Mouse (Mus musculus) CH12.LX (cell line): ENCODE data around the gene Med1. TPM values are rescaled to one million over a fixed set of nuclear protein-coding genes. Genes with fewer than 3 reads are reported as not detected.

Experiments used
- DNase-seq: peaks from one replicate; pipeline ENCODE4 v3.0.0-alpha.2; 2013; ENCODE audit errors: extremely low read depth
- H3K27ac ChIP-seq: 2 replicates; pipeline ENCODE4 v1.5.1; 2012; ENCODE audit warnings: low read depth, mild to moderate bottlenecking, control low read depth, moderate library complexity; ENCODE audit not compliant: insufficient read depth
- H3K27me3 ChIP-seq: replicated peaks from 2 replicates; pipeline ENCODE3; 2012; ENCODE audit warnings: inconsistent platforms
- H3K36me3 ChIP-seq, 2 experiments: replicated peaks in 1 of 2; 2 replicates each; pipeline versions ENCODE3 to v1.6.1; 2012; ENCODE audit warnings: inconsistent platforms in 1 of 2, low read length in 1 of 2, mild to moderate bottlenecking in 1 of 2, mixed read lengths in 1 of 2, moderate library complexity in 1 of 2; ENCODE audit not compliant: control insufficient read depth in 1 of 2, insufficient read depth in 1 of 2
- H3K4me1 ChIP-seq, 2 experiments: 2 replicates each; pipeline ENCODE4 v1.6.1; 2012; ENCODE audit warnings: inconsistent platforms in 1 of 2, moderate library complexity in 1 of 2; ENCODE audit not compliant: insufficient read depth in 2 of 2, control insufficient read depth in 1 of 2
- H3K4me2 ChIP-seq: 2 replicates; pipeline ENCODE4 v1.6.1; 2012; ENCODE audit warnings: low read depth, mild to moderate bottlenecking, control low read depth; ENCODE audit not compliant: poor library complexity, insufficient read depth, severe bottlenecking
- H3K4me3 ChIP-seq, 3 experiments: fragments of 150-350 bp in 1 of 3; sonication (generic) in 1 of 3; replicated peaks in 1 of 3; 2 replicates each; pipeline versions ENCODE3 to v1.5.1; 2011 to 2012; ENCODE audit warnings: low read depth in 2 of 3, low read length in 2 of 3, mild to moderate bottlenecking in 2 of 3, moderate library complexity in 2 of 3, control low read depth in 1 of 3, improper control_type of control experiment in 1 of 3, inconsistent platforms in 1 of 3, mixed read lengths in 1 of 3; ENCODE audit not compliant: poor library complexity in 1 of 3
- H3K79me2 ChIP-seq: replicated peaks from 2 replicates; pipeline ENCODE4 v1.6.1; 2012; ENCODE audit warnings: mild to moderate bottlenecking, moderate library complexity; ENCODE audit not compliant: control insufficient read depth, poor library complexity, insufficient read depth, severe bottlenecking; ENCODE audit errors: extremely low read depth
- H3K9ac ChIP-seq: 2 replicates; pipeline ENCODE4 v1.6.1; 2012; ENCODE audit warnings: low read depth, mild to moderate bottlenecking, control low read depth, moderate library complexity; ENCODE audit not compliant: insufficient read depth
- H3K9me3 ChIP-seq: replicated peaks from 2 replicates; pipeline ENCODE3; 2012; ENCODE audit warnings: low read length, inconsistent platforms, mixed read lengths
- CHD1 ChIP-seq: IDR thresholded peaks from 2 replicates; pipeline ENCODE4 v1.6.1; 2012; ENCODE audit warnings: low read depth, low read length, improper control_type of control experiment, inconsistent platforms
- CHD2 ChIP-seq: IDR thresholded peaks from 2 replicates; pipeline ENCODE4 v1.6.1; 2011; ENCODE audit warnings: low read length, improper control_type of control experiment
- EP300 ChIP-seq: IDR thresholded peaks from 2 replicates; pipeline ENCODE4 v1.6.1; 2011; ENCODE audit warnings: low read length, improper control_type of control experiment
- ETS1 ChIP-seq: conservative IDR thresholded peaks from 2 replicates; pipeline ENCODE4 v1.6.1; 2012; ENCODE audit warnings: low read depth, mild to moderate bottlenecking, inconsistent platforms, low read length, improper control_type of control experiment, moderate library complexity
- GABPA ChIP-seq: IDR thresholded peaks from 2 replicates; pipeline ENCODE4 v1.6.1; 2012; ENCODE audit warnings: low read depth, low read length, improper control_type of control experiment, inconsistent platforms; ENCODE audit not compliant: insufficient replicate concordance
- HCFC1 ChIP-seq: IDR thresholded peaks from 2 replicates; pipeline ENCODE4 v1.6.1; 2012; ENCODE audit warnings: low read depth, mild to moderate bottlenecking, inconsistent platforms, low read length, improper control_type of control experiment
- IRF4 ChIP-seq: IDR thresholded peaks from 2 replicates; pipeline ENCODE4 v1.6.1; 2014; ENCODE audit warnings: low read depth, mild to moderate bottlenecking, inconsistent platforms, low read length, improper control_type of control experiment
- JUN ChIP-seq: IDR thresholded peaks from 2 replicates; pipeline ENCODE4 v1.6.1; 2011; ENCODE audit warnings: low read depth, mild to moderate bottlenecking, low read length, improper control_type of control experiment, moderate library complexity; ENCODE audit not compliant: insufficient read depth
- JUND ChIP-seq: conservative IDR thresholded peaks from 2 replicates; pipeline ENCODE4 v1.6.1; 2011; ENCODE audit warnings: low read depth, low read length, improper control_type of control experiment
- KAT2A ChIP-seq: IDR thresholded peaks from 2 replicates; pipeline ENCODE4 v1.6.1; 2012; ENCODE audit warnings: low read length, improper control_type of control experiment, inconsistent platforms; ENCODE audit not compliant: insufficient replicate concordance
- MAFK ChIP-seq: IDR thresholded peaks from 2 replicates; pipeline ENCODE4 v1.6.1; 2011; ENCODE audit warnings: low read length, improper control_type of control experiment; ENCODE audit not compliant: insufficient replicate concordance
- MAZ ChIP-seq: IDR thresholded peaks from 2 replicates; pipeline ENCODE4 v1.6.1; 2012; ENCODE audit warnings: low read depth, mild to moderate bottlenecking, inconsistent platforms, low read length, improper control_type of control experiment, moderate library complexity
- MXI1 ChIP-seq: IDR thresholded peaks from 2 replicates; pipeline ENCODE4 v1.6.1; 2011; ENCODE audit warnings: mild to moderate bottlenecking, low read depth, low read length, improper control_type of control experiment
- MYC ChIP-seq: IDR thresholded peaks from 2 replicates; pipeline ENCODE4 v1.6.1; 2011; ENCODE audit warnings: low read depth, mild to moderate bottlenecking, improper control_type of control experiment, low read length
- NELFE ChIP-seq: IDR thresholded peaks from 2 replicates; pipeline ENCODE4 v1.6.1; 2011; ENCODE audit warnings: low read depth, low read length, improper control_type of control experiment
- PAX5 ChIP-seq: IDR thresholded peaks from 2 replicates; pipeline ENCODE4 v1.6.1; 2012; ENCODE audit warnings: low read length, inconsistent platforms, mixed read lengths
- POLR2A ChIP-seq: IDR thresholded peaks from 2 replicates; pipeline ENCODE4 v1.6.1; 2011; ENCODE audit warnings: low read depth, mild to moderate bottlenecking, improper control_type of control experiment, low read length
- POLR2AphosphoS2 ChIP-seq: IDR thresholded peaks from 2 replicates; pipeline ENCODE4 v1.6.1; 2011; ENCODE audit warnings: low read depth, low read length, improper control_type of control experiment
- RAD21 ChIP-seq: IDR thresholded peaks from 2 replicates; pipeline ENCODE4 v1.6.1; 2011; ENCODE audit warnings: low read depth, mild to moderate bottlenecking, low read length, improper control_type of control experiment, moderate library complexity
- RCOR1 ChIP-seq: conservative IDR thresholded peaks from 2 replicates; pipeline ENCODE4 v1.6.1; 2012; ENCODE audit warnings: low read depth, mild to moderate bottlenecking, inconsistent platforms, low read length, improper control_type of control experiment
- SIN3A ChIP-seq: IDR thresholded peaks from 2 replicates; pipeline ENCODE4 v1.6.1; 2012; ENCODE audit warnings: low read length, improper control_type of control experiment, inconsistent platforms
- TBP ChIP-seq: conservative IDR thresholded peaks from 2 replicates; pipeline ENCODE4 v1.6.1; 2011; ENCODE audit warnings: low read depth, low read length, improper control_type of control experiment
- TCF12 ChIP-seq: IDR thresholded peaks from 2 replicates; pipeline ENCODE4 v1.6.1; 2014; ENCODE audit warnings: low read depth, mild to moderate bottlenecking, inconsistent platforms, low read length, improper control_type of control experiment
- USF2 ChIP-seq: conservative IDR thresholded peaks from 2 replicates; pipeline ENCODE4 v1.6.1; 2011; ENCODE audit warnings: low read depth, low read length, improper control_type of control experiment
- ZC3H11A ChIP-seq: IDR thresholded peaks from 2 replicates; pipeline ENCODE4 v1.6.1; 2012; ENCODE audit warnings: low read depth, mild to moderate bottlenecking, inconsistent platforms, low read length, improper control_type of control experiment
- ZKSCAN1 ChIP-seq: IDR thresholded peaks from 2 replicates; pipeline ENCODE4 v1.6.1; 2012; ENCODE audit warnings: low read depth, inconsistent platforms, low read length, improper control_type of control experiment, borderline replicate concordance
- ZNF384 ChIP-seq: IDR thresholded peaks from 2 replicates; pipeline ENCODE4 v1.6.1; 2012; ENCODE audit warnings: low read depth, low read length, improper control_type of control experiment, inconsistent platforms
- dilution Hi-C: fragments of 300-500 bp; cut with MboI; formaldehyde crosslinking; loops from 2 replicates; pipeline ENCODE4 v1.14.3; 2020; ENCODE audit warnings: low sequenced_read_pairs; ENCODE audit not compliant: extremely low pct_unique_long_range_greater_than_20kb, extremely low pct_ligation_motif_present
- in situ Hi-C: fragments of 300-500 bp; cut with MboI; formaldehyde crosslinking; loops from 3 replicates; pipeline ENCODE4 v1.14.3; 2019; ENCODE audit warnings: low sequenced_read_pairs, low pct_ligation_motif_present, low pct_unique_long_range_greater_than_20kb, mixed read lengths
- polyA plus RNA-seq: library from polyadenylated mRNA; unstranded; fragments of >175 nt; gene quantifications from 2 replicates; pipeline ENCODE4 v1.2.1, GENCODE M21; 2012; ENCODE audit warnings: low read depth; ENCODE audit not compliant: insufficient read length
- total RNA-seq, 2 experiments: library from RNA; depleted of rRNA; stranded (reverse); fragments of 300-350 nt in 1 of 2; fragments of >200 nt in 1 of 2; gene quantifications; 2 replicates each; pipeline ENCODE4 v1.2.3; 2012 to 2014

The Med1 gene
- total and polyA plus RNA-seq, 3 experiments = 28.8 to 58.9 (median 52.0) TPM

DNA sequence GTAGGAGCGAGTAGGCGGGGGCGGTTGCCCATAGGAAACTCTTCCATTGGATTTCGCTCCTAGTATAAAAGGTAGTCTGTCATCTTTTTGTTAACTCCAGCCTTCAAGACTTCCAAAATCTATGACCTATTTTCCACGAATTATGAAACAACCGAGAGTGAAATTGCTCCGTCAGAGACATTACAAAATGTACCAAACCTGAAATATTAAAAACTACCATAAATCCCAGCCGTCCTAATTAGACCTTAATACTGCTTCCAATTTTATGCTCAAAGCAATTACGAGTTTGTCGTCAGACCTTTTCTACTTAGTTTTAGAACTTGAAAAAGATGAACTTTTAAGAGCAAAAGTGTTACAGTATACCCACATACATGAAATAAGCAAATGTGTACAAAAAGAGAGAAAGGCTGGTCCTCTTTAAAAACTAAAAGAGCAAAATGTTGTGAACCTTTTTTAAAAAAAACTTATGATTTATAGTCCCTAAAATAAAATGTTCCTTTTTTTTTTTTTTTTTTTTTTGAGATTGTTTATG, 42.4 kb downstream of the Med1 start:
- peak overlapping the region in 1 of 3 experiments; percentile 86 for H3K4me3 ChIP-seq

DNA sequence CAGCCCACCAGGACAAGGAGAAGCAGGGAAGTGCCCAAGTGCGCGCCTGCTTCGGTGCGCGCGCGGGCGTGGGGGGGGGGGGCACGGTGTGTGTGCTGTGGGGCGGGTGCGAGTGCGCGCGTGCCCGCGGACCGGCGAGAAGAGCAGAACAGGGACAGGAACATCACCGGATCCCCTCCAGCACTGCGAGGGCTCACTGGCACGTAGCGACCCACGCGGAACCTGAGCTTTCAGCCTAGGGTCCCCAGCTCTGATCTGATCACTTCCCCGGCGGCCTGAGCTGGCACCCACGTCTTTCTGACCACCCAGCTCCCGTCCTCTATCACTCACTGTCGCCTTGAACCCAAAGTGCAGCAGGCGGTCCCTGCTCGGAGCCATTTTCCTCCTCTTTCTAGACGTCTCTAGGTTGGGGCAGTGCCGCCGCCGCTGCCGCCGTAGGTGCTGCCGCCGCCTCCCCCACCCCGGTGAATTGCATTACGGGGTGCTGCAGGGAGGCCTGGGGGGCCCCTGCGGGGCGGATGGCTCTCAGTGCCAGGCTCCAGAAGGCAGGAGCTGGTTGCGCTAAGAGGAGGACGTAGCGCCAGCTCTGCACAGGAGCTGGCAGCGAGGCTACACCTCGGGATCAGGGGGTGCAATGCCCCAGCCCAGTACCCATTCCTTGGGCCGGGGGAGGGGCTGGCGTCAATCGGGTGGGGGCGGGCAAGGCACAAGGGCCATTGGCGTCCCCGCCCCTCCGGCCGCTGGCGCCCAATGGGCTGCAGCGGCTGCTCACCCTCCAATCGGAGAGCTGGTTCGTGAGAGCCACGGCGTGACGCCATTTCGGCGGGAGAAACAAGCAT, 43.1 kb downstream of the Med1 start, which contains the start of gene Fbxl20:
Gene Fbxl20 (minus strand): TSS at position 618 of the 839 bp plus-strand sequence.
- Histone ChIP-seq H3K27ac (peak within 1 kb of the TSS; percentile 49), H3K9me3 (no peaks in the 10 kb centered on the region)
- peak; percentile 95 for DNase-seq
- peak; percentile 64; the same call in 1 of the 2 replicates for TF ChIP-seq HCFC1
- TF ChIP-seq JUND = no peak
- TF ChIP-seq JUN = no peak
- no peak for TF ChIP-seq NELFE
- peak; percentile 0; the same call in 1 of the 2 replicates for TF ChIP-seq IRF4
- no peak for TF ChIP-seq ZNF384
- TF ChIP-seq POLR2AphosphoS2 = no peak
- no peak for TF ChIP-seq POLR2A
- peak; percentile 100; the same call in 1 of the 2 replicates for TF ChIP-seq MXI1
- TF ChIP-seq EP300 = peak; percentile 12; the same call in 1 of the 2 replicates
- no peak for TF ChIP-seq ZKSCAN1
- no peak for TF ChIP-seq ETS1
- TF ChIP-seq USF2 = no peak
- TF ChIP-seq MAZ = no peak
- TF ChIP-seq ZC3H11A = no peak
- TF ChIP-seq CHD2 = peak; percentile 93
- TF ChIP-seq MAFK = no peak
- 0 out of 2 replicates have a peak, but pooled peaks have one; percentile 31 for TF ChIP-seq MYC
- TF ChIP-seq GABPA = no peak
- TF ChIP-seq CHD1 = no peak
- 0 out of 2 replicates have a peak, but pooled peaks have one; percentile 4 for TF ChIP-seq RCOR1
- TF ChIP-seq RAD21 = no peak
- TF ChIP-seq PAX5 = no peak
- no peak for TF ChIP-seq KAT2A

More for the DNA sequence above, 42.4 kb downstream of the Med1 start:
- H3K4me1 ChIP-seq = peaks cover 0 to 14% of the 10 kb centered on the region in 2 experiments; a peak in 2 of 4 replicates
- no peaks in the 10 kb centered on the region for H3K27me3 ChIP-seq
- DNase-seq = no peak
- in situ Hi-C loops = no loop called here
- peaks cover 9 to 32% of the 10 kb centered on the region in 2 experiments for H3K36me3 ChIP-seq
- peak overlapping the region; percentile 87; the same call in 1 of the 2 replicates for H3K4me2 ChIP-seq
- no peaks in the 10 kb centered on the region for H3K9me3 ChIP-seq
- H3K27ac ChIP-seq = no peak overlapping the region
- H3K79me2 ChIP-seq = peaks cover 22% of the 10 kb centered on the region
- TF ChIP-seq MYC = no peak
- 0 out of 2 replicates have a peak, but pooled peaks have one; percentile 8 for TF ChIP-seq MAFK
- 0 out of 2 replicates have a peak, but pooled peaks have one; percentile 58 for TF ChIP-seq KAT2A
- 0 out of 2 replicates have a peak, but pooled peaks have one; percentile 22 for TF ChIP-seq TCF12
- no peak; the same call in 1 of the 2 replicates for TF ChIP-seq MXI1
- TF ChIP-seq SIN3A = peak; percentile 100; the same call in 1 of the 2 replicates
- TF ChIP-seq TBP = no peak
- peak; percentile 89; the same call in 1 of the 2 replicates for TF ChIP-seq MAZ
- TF ChIP-seq POLR2AphosphoS2 = peak; percentile 52; the same call in 1 of the 2 replicates
- TF ChIP-seq IRF4 = peak; percentile 43; the same call in 1 of the 2 replicates
- no peak; the same call in 1 of the 2 replicates for TF ChIP-seq ZNF384
- dilution Hi-C loops = no loop called here
- no peak overlapping the region for H3K9ac ChIP-seq

More for the DNA sequence above, 43.1 kb downstream of the Med1 start, which contains the start of gene Fbxl20:
- H3K9ac ChIP-seq = peak within 1 kb of the TSS; percentile 69
- dilution Hi-C loops = no loop called here
- peaks cover 26% of the 10 kb centered on the region for H3K79me2 ChIP-seq
- no peaks in the 10 kb centered on the region for H3K27me3 ChIP-seq
- H3K36me3 ChIP-seq = peaks cover 2 to 25% of the 10 kb centered on the region in 2 experiments
- in situ Hi-C loops = loop anchor here (5.0 kb wide), 1 partner anchor 42 kb away; the partner anchor contains the start of gene Med1
- peak within 1 kb of the TSS; percentile 86 to 93 (median 88) for H3K4me3 ChIP-seq
- H3K4me2 ChIP-seq = peak within 1 kb of the TSS; percentile 88
- peaks cover 0 to 14% of the 10 kb centered on the region in 2 experiments; a peak in 2 of 4 replicates for H3K4me1 ChIP-seq
